Mouse (Mus musculus) mesoderm, embryonic 11.5 days (tissue): Measurements from ENCODE around the gene Klhl20.
A peak's percentile ranks its signal among the peaks of the same experiment; 100 is the strongest.

Experiments used
- DNase-seq: peaks from one replicate; pipeline ENCODE4 v3.0.0-alpha.2; 2012; ENCODE audit warnings: low read depth, low spot score

Klhl20 gene

DNA sequence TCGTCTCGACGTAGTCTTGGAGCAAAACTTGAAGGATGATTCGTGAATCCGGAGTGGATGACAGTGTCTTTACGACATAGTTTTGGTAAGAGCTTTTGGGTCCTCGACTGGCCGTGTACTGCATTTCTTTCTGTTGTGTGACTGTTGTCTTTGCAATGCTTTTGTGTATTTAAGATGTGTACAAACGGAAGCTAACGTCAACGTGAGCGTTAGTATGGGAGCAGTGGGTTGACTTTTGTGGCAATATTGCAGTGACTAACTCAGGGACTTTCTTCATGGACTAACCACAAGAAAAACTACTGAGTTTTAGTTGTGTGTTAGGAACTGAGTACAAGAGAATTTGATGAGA is 60.1 kb downstream of the Klhl20 start:
- DNase-seq, result no peak

DNA sequence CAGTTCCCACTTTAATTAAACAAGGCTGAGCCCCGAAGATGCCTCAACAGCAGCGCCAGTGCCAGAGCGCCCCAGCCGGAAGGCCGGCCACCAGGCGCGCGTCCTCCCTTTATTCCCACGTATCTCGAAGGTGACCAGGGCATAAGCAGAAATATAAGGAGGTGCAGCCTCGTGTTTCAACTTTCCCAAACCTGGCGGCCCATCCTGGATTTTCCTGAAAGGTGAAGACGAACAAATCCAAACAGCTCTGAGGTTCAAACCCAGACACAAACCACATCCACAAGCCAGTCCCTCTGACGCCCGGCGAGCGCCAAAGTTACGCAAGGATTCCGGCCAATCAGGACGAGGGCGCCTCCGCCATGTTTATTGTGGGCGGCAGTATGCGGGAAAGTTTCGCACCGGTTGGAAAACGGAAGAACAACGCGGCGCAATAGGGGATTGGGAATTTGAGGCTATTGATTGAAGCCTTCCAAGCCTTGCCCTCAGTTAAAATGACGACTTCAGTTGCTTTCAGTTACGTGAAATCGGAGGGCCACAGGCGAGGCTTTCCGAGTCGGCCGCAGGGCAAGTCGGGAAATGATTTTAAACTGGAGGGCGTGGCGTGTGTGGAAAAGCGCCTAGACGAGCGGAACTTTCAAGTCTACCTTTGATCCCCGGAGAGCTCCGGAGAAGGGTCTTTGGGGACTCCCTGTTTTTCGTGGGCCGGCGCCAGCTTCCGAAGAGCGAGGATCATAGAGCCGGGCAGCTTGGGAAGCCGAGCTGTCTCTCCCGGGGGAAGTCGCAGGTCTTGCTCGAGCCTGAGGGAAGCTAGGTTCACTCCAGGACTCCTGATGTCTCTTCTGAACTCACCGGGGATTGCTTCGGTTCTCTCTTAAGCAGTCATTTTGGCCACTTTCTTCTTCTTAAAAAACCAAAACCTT is 60.7 kb downstream of the Klhl20 start, which contains the start of the genes Dars2 and Cenpl:
TSS of gene Dars2 (minus strand) at position 307 of the 920 bp plus-strand sequence.
TSS of gene Cenpl (plus strand) at position 362 of the 920 bp plus-strand sequence.
- peak; percentile 96 for DNase-seq

DNA sequence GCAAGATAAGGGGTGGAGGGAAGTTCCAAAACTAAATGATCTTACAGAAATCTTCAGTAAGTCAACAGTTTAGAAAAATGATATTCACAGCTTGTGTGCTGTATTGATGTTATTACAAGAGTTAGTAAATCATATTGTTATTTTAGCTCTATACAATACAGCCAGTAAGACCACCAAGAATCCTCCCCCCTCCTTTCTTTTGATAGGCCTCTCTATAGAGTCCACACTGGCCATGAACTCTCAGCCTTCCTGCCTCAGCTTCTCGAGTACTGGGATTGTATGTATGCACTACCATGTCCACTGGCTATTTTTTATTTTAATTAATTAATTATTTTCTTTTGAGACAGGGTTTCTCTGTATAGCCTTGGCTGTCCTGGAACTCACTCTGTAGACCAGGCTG is 68.0 kb downstream of the Klhl20 start:
- DNase-seq, result no peak

DNA sequence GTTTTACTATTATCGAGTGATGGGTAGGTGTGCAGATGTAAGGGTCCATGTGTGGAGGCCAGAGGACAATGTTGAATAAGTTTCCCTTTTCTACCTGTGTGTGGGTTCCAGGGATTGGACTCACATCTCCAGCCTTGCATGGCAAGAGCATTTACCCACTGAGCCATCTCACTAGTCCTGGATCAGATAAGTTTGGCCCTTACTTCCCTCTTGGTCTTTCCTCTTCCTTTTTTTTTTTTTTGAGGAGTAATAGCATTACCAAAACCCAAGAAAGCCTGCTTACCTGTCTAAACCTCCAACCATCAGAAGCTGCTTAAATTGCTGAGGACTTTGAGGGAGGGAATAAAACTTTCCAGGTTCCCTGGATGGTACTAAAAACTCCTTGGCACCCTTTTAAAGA is 74.1 kb downstream of the Klhl20 start:
- no peak for DNase-seq

DNA sequence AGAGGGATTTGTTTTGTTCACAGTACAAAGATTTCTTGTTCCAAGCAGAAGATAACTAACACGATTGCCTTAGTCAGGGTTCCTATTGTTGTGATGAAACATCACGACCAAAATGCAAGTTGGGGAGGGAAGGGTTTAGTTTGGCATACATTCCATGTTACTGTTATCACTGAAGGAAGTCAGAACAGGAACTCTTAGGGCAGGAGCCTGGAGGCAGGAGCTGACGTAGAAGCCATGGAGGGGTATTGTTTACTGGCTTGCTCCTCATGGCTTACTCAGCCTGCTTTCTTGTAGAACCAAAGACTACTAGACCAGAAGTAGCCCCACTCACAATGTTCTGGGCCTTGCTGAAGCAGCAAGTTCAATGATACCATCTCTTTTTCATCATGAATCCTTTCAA is 84.3 kb downstream of the Klhl20 start:
- no peak for DNase-seq

DNA sequence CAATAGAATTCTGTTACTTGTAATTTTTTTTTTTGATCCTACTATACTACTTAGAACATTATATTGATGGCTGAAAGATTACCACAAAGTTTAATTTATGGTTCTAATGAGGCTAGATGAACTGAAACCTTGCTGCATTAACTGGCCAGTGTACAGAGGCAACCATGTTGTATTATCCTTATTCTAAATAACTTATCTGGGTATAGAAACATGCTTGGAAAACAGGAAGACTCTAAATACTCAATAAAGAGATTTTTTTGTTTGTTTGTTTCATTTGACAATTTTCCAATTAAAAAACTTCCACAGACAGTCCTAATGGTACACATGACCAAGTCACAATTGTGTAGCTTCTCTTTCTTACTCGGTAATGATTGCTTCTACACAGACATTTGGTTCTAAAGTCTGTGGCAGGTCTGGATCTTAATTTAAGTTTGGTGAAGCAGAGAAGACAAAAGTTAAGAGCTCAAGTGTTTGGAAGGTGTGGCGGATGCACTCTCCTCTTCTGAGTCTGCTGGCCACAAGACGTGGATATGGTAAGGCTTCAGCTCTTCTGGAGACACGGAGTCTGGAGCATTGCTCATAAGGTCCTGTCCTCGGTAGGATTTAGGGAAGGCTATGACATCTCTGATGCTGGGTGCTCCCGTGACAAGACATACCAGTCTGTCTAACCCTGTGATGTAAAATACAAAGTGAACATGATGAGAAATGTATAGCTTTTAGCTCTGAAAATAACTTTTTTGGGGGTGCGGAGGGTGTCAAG is 89.9 kb downstream of the Klhl20 start:
- DNase-seq, result no peak

DNA sequence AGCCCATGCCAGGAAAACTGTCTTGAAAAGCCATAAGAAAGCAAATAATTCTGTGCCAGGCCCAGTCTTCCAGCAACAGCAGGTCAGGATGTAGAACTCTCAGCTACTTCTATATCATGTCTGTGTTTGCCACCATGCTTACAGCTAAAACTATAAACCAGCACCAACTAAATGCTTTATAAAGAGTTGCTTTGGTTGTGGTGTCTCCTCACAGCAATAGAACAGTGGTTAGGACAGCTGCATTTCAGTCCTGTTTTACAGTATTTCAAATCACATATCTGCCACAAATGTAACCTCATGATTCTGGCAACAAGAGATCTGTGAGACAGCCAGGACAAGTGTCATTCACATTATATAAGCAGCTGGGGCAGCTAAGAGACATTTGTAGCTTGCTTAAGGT is 90.5 kb downstream of the Klhl20 start:
- no peak for DNase-seq

DNA sequence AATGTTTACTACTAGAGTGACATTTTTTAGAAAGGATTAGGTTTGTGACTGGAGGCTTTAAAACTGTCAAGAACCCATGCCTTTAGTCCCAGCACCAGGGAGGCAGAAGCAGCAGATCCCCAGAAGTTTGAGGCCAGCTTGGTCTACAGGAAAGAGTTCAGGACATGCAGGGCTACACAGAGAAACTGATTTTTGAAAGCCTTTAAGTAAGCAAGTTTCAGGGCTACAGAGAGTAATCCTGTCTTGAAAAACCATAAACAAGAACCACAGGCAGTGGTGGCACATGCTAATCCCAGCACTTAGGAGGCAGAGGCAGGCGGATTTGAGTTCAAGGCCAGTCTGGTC is 90.9 kb downstream of the Klhl20 start:
- DNase-seq, result no peak

DNA sequence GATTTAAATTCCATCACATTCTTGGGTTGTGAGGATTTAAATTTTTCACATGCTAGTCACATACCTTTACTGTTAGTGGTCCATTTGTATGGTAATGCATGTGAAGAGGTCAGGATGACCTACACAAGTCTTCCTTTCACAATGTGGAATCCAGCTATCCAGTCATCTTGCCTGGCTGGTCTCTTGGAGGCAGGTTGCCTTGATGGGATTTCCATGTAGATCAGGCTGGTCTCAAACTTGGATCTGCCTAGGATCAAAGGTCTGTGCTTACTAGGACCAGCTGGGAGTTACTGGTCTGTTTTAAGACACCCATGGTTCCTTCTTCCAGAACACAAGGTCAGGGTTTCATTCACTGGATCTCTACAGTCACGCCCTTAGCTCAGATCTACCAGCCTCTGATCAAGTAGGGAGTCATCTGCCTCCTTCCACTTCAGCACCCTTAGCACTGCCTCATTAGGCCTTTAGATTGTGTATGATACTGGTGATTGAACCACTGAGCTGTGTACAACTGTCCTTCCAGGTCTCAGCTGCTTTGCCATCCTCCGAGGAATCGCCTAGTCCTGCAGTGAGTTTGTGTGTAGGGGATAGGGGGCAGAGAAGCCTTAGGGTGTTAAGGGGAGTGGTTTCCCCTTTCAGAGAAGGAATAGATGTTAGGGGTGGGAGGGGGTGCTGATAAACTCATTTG is 91.4 kb downstream of the Klhl20 start:
- peak; percentile 56 for DNase-seq

DNA sequence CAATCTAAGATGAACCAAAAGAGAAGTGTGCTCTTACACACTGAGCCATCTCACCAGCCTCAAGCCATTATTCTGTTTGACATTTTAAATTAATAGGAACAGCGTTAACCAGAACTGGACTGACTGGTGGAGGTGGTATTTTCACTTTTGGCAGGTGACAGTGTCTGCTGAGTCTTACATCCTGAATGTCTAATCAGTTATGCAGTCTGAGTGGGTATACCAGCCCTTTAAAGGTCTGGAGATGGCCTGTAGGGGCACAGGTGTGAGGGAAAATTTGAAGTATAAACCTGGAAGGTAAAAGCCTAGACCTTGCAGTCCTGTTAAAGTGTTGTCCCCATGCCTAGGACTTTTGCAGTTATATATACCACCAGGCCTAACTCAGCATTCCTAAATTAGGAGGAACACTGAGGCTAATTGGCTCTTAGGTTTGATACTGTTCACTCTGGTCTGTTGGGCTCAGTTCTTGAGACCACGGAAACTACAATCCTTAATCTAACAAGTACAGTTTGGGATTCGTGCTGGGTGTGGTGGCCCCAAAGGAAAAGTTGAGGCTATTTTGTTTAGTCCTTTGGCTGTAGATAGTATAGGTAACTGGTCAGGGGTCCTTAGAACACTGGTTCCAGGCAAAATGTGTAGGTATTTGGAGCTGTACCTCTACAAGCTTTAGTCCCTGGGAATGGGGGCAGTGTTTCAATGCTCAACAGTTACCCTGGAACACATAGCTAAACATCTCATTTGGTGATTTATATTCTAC is 92.2 kb downstream of the Klhl20 start:
- no peak for DNase-seq
